Mouse (Mus musculus): ENCODE measurements at regions not wholly inside any gene's neighbourhood (a gene's known extent, or its start where the extent isn't known, plus 50 kb on each side); places are given as distances from the start of the nearest gene placed in this dataset.

DNA sequence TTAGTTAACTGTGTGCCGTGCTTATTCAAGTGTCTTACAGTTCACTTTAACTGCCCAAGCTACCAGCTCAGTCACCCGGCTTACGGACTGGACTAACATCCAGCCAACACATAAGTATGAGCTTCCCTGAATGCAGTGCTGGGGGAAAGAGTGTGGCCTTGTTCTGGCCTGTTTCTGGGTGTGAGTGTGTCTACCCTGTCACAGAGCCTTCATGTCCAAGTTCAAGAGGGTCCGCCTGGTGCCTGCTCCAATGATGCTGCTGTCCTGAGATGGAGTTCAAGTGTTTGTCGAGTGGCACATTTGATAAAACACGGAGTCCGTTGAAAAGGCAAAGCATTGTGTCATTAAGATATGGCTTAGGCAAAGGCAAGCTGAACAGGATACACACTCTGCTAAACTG, 135.0 kb upstream of the Ctbp2 start:
- TF ChIP-seq POLR2A (IDR thresholded peaks at IDR 0.05; ENCODE audit: insufficient read length, low read depth) (no peak), TCF12 (IDR thresholded peaks at IDR 0.05; ENCODE audit: insufficient read depth, poor library complexity, severe bottlenecking) (no peak), MYOD1 (IDR thresholded peaks at IDR 0.05; ENCODE audit: control insufficient read depth in 1 of 3, insufficient read length in 2 of 3, low read depth in 2 of 3) (no peak), POLR2AphosphoS2 (IDR thresholded peaks at IDR 0.05; ENCODE audit: insufficient read length, low read depth) (no peak), MAX (IDR thresholded peaks at IDR 0.05; ENCODE audit: low read depth) (no peak), TCF3 (IDR thresholded peaks at IDR 0.05; ENCODE audit: insufficient read length, low read depth) (no peak), MYOG (IDR thresholded peaks at IDR 0.05; ENCODE audit: control insufficient read depth in 1 of 3, insufficient read depth in 1 of 3, insufficient read length in 2 of 3, low read depth in 2 of 3) (no peak)
